Mouse (Mus musculus): Measurements from ENCODE around the gene Ankrd6. TPM values are rescaled to one million over a fixed set of nuclear protein-coding genes. Genes with fewer than 3 reads are reported as not detected.

Gene Ankrd6
- 23.0 and 24.7 TPM in 2 replicates for polyA plus RNA-seq (2014; fragmentation: Nextera tagmentation; extraction: Ambion mirVana)

- H3K27me3 ChIP-seq (ENCODE audit: control insufficient read depth, insufficient read depth, low read length): peaks cover 5% of the 10 kb centered on the region; the same call in 1 of the 2 replicates
- under 1% methylated on average over 60 of the region's 66 CpGs for WGBS
- H3K9me3 ChIP-seq (ENCODE audit: control insufficient read depth, low read length): no peaks in the 10 kb centered on the region
- no peaks in the 10 kb centered on the region for H3K36me3 ChIP-seq (replicated peaks; ENCODE audit: control insufficient read depth, insufficient read depth)
- H3K9ac ChIP-seq: peak within 1 kb of the TSS; percentile 66
- H3K27ac ChIP-seq: no peak within 1 kb of the TSS
- peaks cover 16% of the 10 kb centered on the region; the same call in 1 of the 2 replicates for H3K4me1 ChIP-seq (replicated peaks; ENCODE audit: control insufficient read depth, insufficient read depth, low read length)
- ATAC-seq (ENCODE audit: low FRiP score): peak; percentile 91
- H3K4me2 ChIP-seq (replicated peaks): peak within 1 kb of the TSS; percentile 69
- DNase-seq (ENCODE audit: low spot score): peak; percentile 88
- H3K4me3 ChIP-seq (replicated peaks; ENCODE audit: low read length): peak within 1 kb of the TSS; percentile 63
These were observed at the start of gene Ankrd6 for GRCm38 (mm10) chr4:32950356-32951034. Gene Ankrd6, minus strand, starts transcription at chr4:32950841.

GRCm38 (mm10) chr4:32998996-32999395, 48.4 kb upstream of the Ankrd6 start:
- no peak for ATAC-seq (ENCODE audit: low FRiP score)

GRCm38 (mm10) chr4:32997571-32997970, 46.9 kb upstream of the Ankrd6 start:
- no peaks in the 10 kb centered on the region for H3K4me1 ChIP-seq (replicated peaks; ENCODE audit: control insufficient read depth, insufficient read depth, low read length)
- H3K27ac ChIP-seq: no peak overlapping the region
- no peak overlapping the region for H3K4me3 ChIP-seq (replicated peaks; ENCODE audit: low read length)
- H3K9me3 ChIP-seq (ENCODE audit: control insufficient read depth, low read length): no peaks in the 10 kb centered on the region
- 0 out of 2 replicates have a peak, but pooled peaks cover 4% of the 10 kb centered on the region for H3K36me3 ChIP-seq (replicated peaks; ENCODE audit: control insufficient read depth, insufficient read depth)
- H3K27me3 ChIP-seq (ENCODE audit: control insufficient read depth, insufficient read depth, low read length): no peaks in the 10 kb centered on the region
- ATAC-seq (ENCODE audit: low FRiP score): no peak
- WGBS: 88% methylated on average over 5 of the region's 5 CpGs
- H3K9ac ChIP-seq: no peak overlapping the region
- no peak for DNase-seq (ENCODE audit: low spot score)
- no peak overlapping the region for H3K4me2 ChIP-seq (replicated peaks)

More at GRCm38 (mm10) chr4:32998996-32999395, 48.4 kb upstream of the Ankrd6 start:
- Histone ChIP-seq H3K27me3 (ENCODE audit: control insufficient read depth, insufficient read depth, low read length) (no peaks in the 10 kb centered on the region), H3K27ac (no peak overlapping the region), H3K4me1 (replicated peaks; ENCODE audit: control insufficient read depth, insufficient read depth, low read length) (no peaks in the 10 kb centered on the region), H3K9ac (no peak overlapping the region), H3K4me2 (replicated peaks) (no peak overlapping the region), H3K9me3 (ENCODE audit: control insufficient read depth, low read length) (no peaks in the 10 kb centered on the region), H3K4me3 (replicated peaks; ENCODE audit: low read length) (no peak overlapping the region), H3K36me3 (replicated peaks; ENCODE audit: control insufficient read depth, insufficient read depth) (peaks cover 9% of the 10 kb centered on the region; the same call in 1 of the 2 replicates)
- no peak for DNase-seq (ENCODE audit: low spot score)
- 98% methylated on average over 8 of the region's 8 CpGs for WGBS

GRCm38 (mm10) chr4:32996083-32996482, 45.4 kb upstream of the Ankrd6 start:
- H3K4me2 ChIP-seq (replicated peaks): no peak overlapping the region
- H3K9ac ChIP-seq: no peak overlapping the region
- H3K9me3 ChIP-seq (ENCODE audit: control insufficient read depth, low read length): no peaks in the 10 kb centered on the region
- no peaks in the 10 kb centered on the region for H3K4me1 ChIP-seq (replicated peaks; ENCODE audit: control insufficient read depth, insufficient read depth, low read length)
- H3K4me3 ChIP-seq (replicated peaks; ENCODE audit: low read length): no peak overlapping the region
- ATAC-seq (ENCODE audit: low FRiP score) (no peak), DNase-seq (ENCODE audit: low spot score) (no peak)
- 98% methylated on average over 5 of the region's 5 CpGs for WGBS
- H3K27me3 ChIP-seq (ENCODE audit: control insufficient read depth, insufficient read depth, low read length): no peaks in the 10 kb centered on the region
- H3K36me3 ChIP-seq (replicated peaks; ENCODE audit: control insufficient read depth, insufficient read depth): no peaks in the 10 kb centered on the region
- H3K27ac ChIP-seq: no peak overlapping the region

GRCm38 (mm10) chr4:32994168-32994567, 43.5 kb upstream of the Ankrd6 start:
- H3K36me3 ChIP-seq (replicated peaks; ENCODE audit: control insufficient read depth, insufficient read depth): no peaks in the 10 kb centered on the region
- H3K27me3 ChIP-seq (ENCODE audit: control insufficient read depth, insufficient read depth, low read length): no peaks in the 10 kb centered on the region
- ATAC-seq (ENCODE audit: low FRiP score) (no peak), DNase-seq (ENCODE audit: low spot score) (no peak)
- no peak overlapping the region for H3K9ac ChIP-seq
- no peak overlapping the region for H3K4me2 ChIP-seq (replicated peaks)
- no peak overlapping the region for H3K27ac ChIP-seq
- H3K9me3 ChIP-seq (ENCODE audit: control insufficient read depth, low read length): no peaks in the 10 kb centered on the region
- 75% methylated on average over 3 of the region's 3 CpGs for whole genome bisulfite sequencing
- no peaks in the 10 kb centered on the region for H3K4me1 ChIP-seq (replicated peaks; ENCODE audit: control insufficient read depth, insufficient read depth, low read length)
- no peak overlapping the region for H3K4me3 ChIP-seq (replicated peaks; ENCODE audit: low read length)

- H3K9ac ChIP-seq: no peak overlapping the region
- peaks cover 7% of the 10 kb centered on the region; the same call in 1 of the 2 replicates for H3K4me1 ChIP-seq (replicated peaks; ENCODE audit: control insufficient read depth, insufficient read depth, low read length)
- no peak overlapping the region for H3K4me3 ChIP-seq (replicated peaks; ENCODE audit: low read length)
- no peaks in the 10 kb centered on the region for H3K9me3 ChIP-seq (ENCODE audit: control insufficient read depth, low read length)
- no peak overlapping the region for H3K4me2 ChIP-seq (replicated peaks)
- no peaks in the 10 kb centered on the region for H3K36me3 ChIP-seq (replicated peaks; ENCODE audit: control insufficient read depth, insufficient read depth)
- no peaks in the 10 kb centered on the region for H3K27me3 ChIP-seq (ENCODE audit: control insufficient read depth, insufficient read depth, low read length)
- WGBS: 77% methylated on average over 2 of the region's 2 CpGs
- ATAC-seq (ENCODE audit: low FRiP score) (no peak), DNase-seq (ENCODE audit: low spot score) (no peak)
- no peak overlapping the region for H3K27ac ChIP-seq
These were observed 38.7 kb upstream of the Ankrd6 start for GRCm38 (mm10) chr4:32989346-32989745.

- no peak overlapping the region for H3K9ac ChIP-seq
- H3K27me3 ChIP-seq (ENCODE audit: control insufficient read depth, insufficient read depth, low read length): no peaks in the 10 kb centered on the region
- WGBS: 69% methylated on average over 3 of the region's 3 CpGs
- DNase-seq (ENCODE audit: low spot score) (no peak), ATAC-seq (ENCODE audit: low FRiP score) (no peak)
- peaks cover 10% of the 10 kb centered on the region; the same call in 1 of the 2 replicates for H3K4me1 ChIP-seq (replicated peaks; ENCODE audit: control insufficient read depth, insufficient read depth, low read length)
- no peaks in the 10 kb centered on the region for H3K9me3 ChIP-seq (ENCODE audit: control insufficient read depth, low read length)
- H3K27ac ChIP-seq: no peak overlapping the region
- H3K4me2 ChIP-seq (replicated peaks): no peak overlapping the region
- H3K4me3 ChIP-seq (replicated peaks; ENCODE audit: low read length): no peak overlapping the region
- no peaks in the 10 kb centered on the region for H3K36me3 ChIP-seq (replicated peaks; ENCODE audit: control insufficient read depth, insufficient read depth)
These were observed 36.4 kb upstream of the Ankrd6 start for GRCm38 (mm10) chr4:32987006-32987405.

GRCm38 (mm10) chr4:32985684-32986083, 35.0 kb upstream of the Ankrd6 start:
- WGBS: 1% methylated on average over 3 of the region's 3 CpGs
- H3K27me3 ChIP-seq (ENCODE audit: control insufficient read depth, insufficient read depth, low read length): no peaks in the 10 kb centered on the region
- DNase-seq (ENCODE audit: low spot score) (no peak), ATAC-seq (ENCODE audit: low FRiP score) (no peak)
- no peaks in the 10 kb centered on the region for H3K9me3 ChIP-seq (ENCODE audit: control insufficient read depth, low read length)
- H3K27ac ChIP-seq: no peak overlapping the region
- peak overlapping the region; percentile 94 for H3K4me2 ChIP-seq (replicated peaks)
- no peak overlapping the region for H3K4me3 ChIP-seq (replicated peaks; ENCODE audit: low read length)
- H3K4me1 ChIP-seq (replicated peaks; ENCODE audit: control insufficient read depth, insufficient read depth, low read length): peaks cover 10% of the 10 kb centered on the region; the same call in 1 of the 2 replicates
- no peaks in the 10 kb centered on the region for H3K36me3 ChIP-seq (replicated peaks; ENCODE audit: control insufficient read depth, insufficient read depth)
- H3K9ac ChIP-seq: no peak overlapping the region

- Histone ChIP-seq H3K9me3 (ENCODE audit: control insufficient read depth, low read length) (no peaks in the 10 kb centered on the region), H3K9ac (peak overlapping the region; percentile 84), H3K27ac (peak overlapping the region; percentile 89; the same call in 1 of the 2 replicates), H3K4me2 (replicated peaks) (peak overlapping the region; percentile 94), H3K27me3 (ENCODE audit: control insufficient read depth, insufficient read depth, low read length) (no peaks in the 10 kb centered on the region), H3K4me1 (replicated peaks; ENCODE audit: control insufficient read depth, insufficient read depth, low read length) (peaks cover 10% of the 10 kb centered on the region; the same call in 1 of the 2 replicates), H3K4me3 (replicated peaks; ENCODE audit: low read length) (peak overlapping the region; percentile 67), H3K36me3 (replicated peaks; ENCODE audit: control insufficient read depth, insufficient read depth) (no peaks in the 10 kb centered on the region)
- peak; percentile 42 for DNase-seq (ENCODE audit: low spot score)
- ATAC-seq (ENCODE audit: low FRiP score): no peak
- WGBS: 14% methylated on average over 13 of the region's 13 CpGs
These were observed 34.4 kb upstream of the Ankrd6 start for GRCm38 (mm10) chr4:32984801-32985675.
